Mouse (Mus musculus) CH12.LX (cell line): ENCODE results near the gene Srp68.

ENCODE experiments used
- CTCF ChIP-seq, 2 experiments: IDR thresholded peaks in 1 of 2; conservative IDR thresholded peaks in 1 of 2; 2 replicates each; pipeline ENCODE4 v1.5.1; 2011 to 2012; ENCODE audit warnings: low read depth in 2 of 2, low read length in 2 of 2, improper control_type of control experiment in 1 of 2, inconsistent platforms in 1 of 2, mild to moderate bottlenecking in 1 of 2, moderate library complexity in 1 of 2
- E2F4 ChIP-seq: IDR thresholded peaks from 2 replicates; pipeline ENCODE4 v1.6.1; 2011; ENCODE audit warnings: low read depth, low read length, improper control_type of control experiment; ENCODE audit not compliant: insufficient replicate concordance
- ELF1 ChIP-seq: IDR thresholded peaks from 2 replicates; pipeline ENCODE4 v1.6.1; 2014; ENCODE audit warnings: low read depth, mild to moderate bottlenecking, inconsistent platforms, low read length, improper control_type of control experiment
- UBTF ChIP-seq: IDR thresholded peaks from 2 replicates; pipeline ENCODE4 v1.6.1; 2012; ENCODE audit warnings: low read depth, mild to moderate bottlenecking, inconsistent platforms, low read length, improper control_type of control experiment, moderate library complexity

GRCm38 (mm10) chr11:116255090-116255981 lies 18.7 kb downstream of the Srp68 start:
- TF ChIP-seq ELF1 (0 out of 2 replicates have a peak, but pooled peaks have one; percentile 5), CTCF (conservative IDR thresholded peaks at IDR 0.05 in 1 of 2, IDR thresholded peaks at IDR 0.05 in 1 of 2; ENCODE audit: low read depth in 2 of 2, low read length in 2 of 2) (no peak), UBTF (no peak), E2F4 (no peak)
